Mouse (Mus musculus) limb, embryonic 11.5 days (tissue): ENCODE measurements around the gene Olig1. TPM values are rescaled to one million over a fixed set of nuclear protein-coding genes. Genes with fewer than 3 reads are reported as not detected.

Source experiments
- ATAC-seq: fragments of 200-750 bp; cut with Nextera tagmentation; 2 replicates; pipeline ENCODE4 v1.8.0; 2017; ENCODE audit warnings: low read depth; ENCODE audit not compliant: insufficient number of reproducible peaks, low FRiP score, low TSS enrichment
- DNase-seq: peaks from one replicate; pipeline ENCODE4 v3.0.0-alpha.2; 2015; ENCODE audit warnings: low spot score
- H3K27ac ChIP-seq: fragments of 300-500 bp; sonication (generic); replicated peaks from 2 replicates; pipeline ENCODE4 v1.5.1; 2014; ENCODE audit warnings: low read depth, mild to moderate bottlenecking, low read length
- H3K27me3 ChIP-seq: fragments of 300-500 bp; sonication (generic); 2 replicates; pipeline ENCODE4 v1.6.1; 2014; ENCODE audit warnings: mild to moderate bottlenecking, low read length, mixed read lengths; ENCODE audit not compliant: control insufficient read depth, insufficient read depth
- H3K36me3 ChIP-seq: fragments of 300-500 bp; sonication (generic); 2 replicates; pipeline ENCODE4 v1.6.1; 2014; ENCODE audit warnings: mild to moderate bottlenecking, low read length, moderate library complexity, mixed read lengths; ENCODE audit not compliant: control insufficient read depth, insufficient read depth
- H3K4me1 ChIP-seq: fragments of 300-500 bp; sonication (generic); 2 replicates; pipeline ENCODE4 v1.6.1; 2014; ENCODE audit warnings: low read length, mixed read lengths; ENCODE audit not compliant: control insufficient read depth, insufficient read depth
- H3K4me2 ChIP-seq: fragments of 300-500 bp; sonication (generic); 2 replicates; pipeline ENCODE4 v1.6.1; 2014; ENCODE audit warnings: low read depth, mild to moderate bottlenecking, moderate library complexity; ENCODE audit not compliant: severe bottlenecking
- H3K4me3 ChIP-seq: fragments of 300-500 bp; sonication (generic); 2 replicates; pipeline ENCODE4 v1.5.1; 2014; ENCODE audit warnings: low read depth, low read length
- H3K9ac ChIP-seq: fragments of 300-500 bp; sonication (generic); 2 replicates; pipeline ENCODE4 v1.6.1; 2014; ENCODE audit warnings: mild to moderate bottlenecking, low read length
- H3K9me3 ChIP-seq: fragments of 300-500 bp; sonication (generic); 2 replicates; pipeline ENCODE4 v1.6.1; 2016; ENCODE audit warnings: low read length; ENCODE audit not compliant: control insufficient read depth
- WGBS: fragments of 180-500 bp; shearing (Covaris S2); extraction: QIAGEN DNeasy Blood & Tissue Kit; methylation state at CpG from one replicate; pipeline ENCODE4 v1.1.7; 2014; 5-methylcytosine and 5-hydroxymethylcytosine counted together
- polyA plus RNA-seq: library from polyadenylated mRNA; unstranded; fragments of >200 nt; fragmentation: Nextera tagmentation; extraction: Ambion mirVana; gene quantifications from 2 replicates; pipeline ENCODE4 v1.2.1, GENCODE M21; 2014

Gene Olig1
- polyA plus RNA-seq, 1 experiment from 2014 or later, result not detected

DNA sequence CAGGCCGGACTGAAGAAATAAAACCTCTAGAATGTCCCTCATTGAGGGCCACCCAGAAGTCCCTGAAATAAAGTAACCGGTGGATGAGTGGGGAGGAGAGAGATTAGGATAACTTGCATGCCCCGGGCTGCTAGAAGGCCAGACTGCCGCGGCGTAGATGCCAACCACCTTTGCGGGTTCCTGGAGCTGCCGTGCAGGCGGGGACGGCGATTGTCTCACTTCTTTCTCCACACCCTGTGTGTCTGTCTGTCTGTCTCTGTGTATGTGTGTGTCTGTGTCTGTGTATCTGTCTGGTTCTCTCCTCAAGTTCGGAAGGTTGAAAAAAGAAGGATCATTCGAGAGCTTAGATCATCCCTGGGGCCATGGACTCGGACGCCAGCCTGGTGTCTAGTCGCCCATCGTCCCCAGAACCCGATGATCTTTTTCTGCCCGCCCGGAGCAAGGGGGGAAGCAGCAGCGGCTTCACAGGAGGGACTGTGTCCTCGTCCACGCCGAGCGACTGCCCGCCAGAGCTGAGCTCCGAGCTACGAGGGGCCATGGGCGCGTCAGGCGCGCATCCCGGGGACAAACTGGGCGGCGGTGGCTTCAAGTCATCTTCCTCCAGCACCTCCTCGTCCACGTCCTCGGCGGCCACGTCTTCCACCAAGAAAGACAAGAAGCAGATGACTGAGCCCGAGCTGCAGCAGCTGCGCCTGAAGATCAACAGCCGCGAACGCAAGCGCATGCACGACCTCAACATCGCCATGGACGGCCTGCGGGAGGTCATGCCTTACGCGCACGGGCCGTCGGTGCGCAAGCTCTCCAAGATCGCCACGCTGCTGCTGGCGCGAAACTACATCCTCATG, 43.3 kb upstream of the Olig1 start:
- no peak overlapping the region for H3K4me3 ChIP-seq
- no peak overlapping the region for H3K27ac ChIP-seq
- WGBS, result under 1% methylated on average over 60 of the region's 60 CpGs
- peak; percentile 71 for DNase-seq
- H3K4me1 ChIP-seq, result peaks cover 5% of the 10 kb centered on the region; the same call in 1 of the 2 replicates
- H3K9me3 ChIP-seq, result no peaks in the 10 kb centered on the region
- peaks cover 99% of the 10 kb centered on the region for H3K27me3 ChIP-seq
- no peak overlapping the region for H3K9ac ChIP-seq
- no peak for ATAC-seq
- no peaks in the 10 kb centered on the region for H3K36me3 ChIP-seq
- no peak overlapping the region; the same call in 1 of the 2 replicates for H3K4me2 ChIP-seq

DNA sequence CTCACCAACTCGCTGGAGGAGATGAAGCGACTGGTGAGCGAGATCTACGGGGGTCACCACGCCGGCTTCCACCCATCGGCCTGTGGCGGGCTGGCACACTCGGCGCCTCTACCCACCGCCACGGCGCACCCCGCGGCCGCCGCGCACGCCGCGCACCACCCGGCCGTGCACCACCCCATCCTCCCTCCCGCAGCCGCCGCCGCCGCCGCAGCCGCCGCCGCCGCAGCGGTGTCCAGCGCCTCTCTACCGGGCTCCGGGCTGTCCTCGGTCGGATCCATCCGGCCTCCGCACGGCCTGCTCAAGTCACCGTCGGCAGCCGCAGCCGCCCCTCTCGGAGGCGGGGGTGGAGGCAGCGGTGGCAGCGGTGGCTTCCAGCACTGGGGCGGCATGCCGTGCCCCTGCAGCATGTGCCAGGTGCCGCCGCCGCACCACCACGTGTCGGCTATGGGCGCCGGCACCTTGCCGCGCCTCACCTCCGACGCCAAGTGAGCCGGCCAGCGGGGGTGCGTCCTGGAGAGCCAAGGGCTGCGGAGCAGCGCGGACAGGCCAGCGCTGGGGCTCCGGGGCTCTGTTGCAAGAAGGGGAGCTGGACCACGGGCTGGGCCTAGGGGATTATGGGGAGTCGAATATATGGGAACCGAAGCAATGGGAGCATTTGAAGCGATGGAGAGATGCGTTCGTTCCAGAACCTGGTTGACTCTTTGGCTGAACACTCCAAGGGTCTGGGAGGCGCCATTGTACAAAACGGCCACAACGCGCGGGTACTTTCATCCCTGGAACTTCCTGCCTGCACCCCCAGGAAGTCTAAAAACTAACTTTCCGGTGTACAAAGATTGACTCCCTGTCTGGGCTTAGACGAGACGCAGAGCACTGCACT, 42.5 kb upstream of the Olig1 start:
- Histone ChIP-seq H3K4me1 (peaks cover 8% of the 10 kb centered on the region), H3K4me3 (no peak overlapping the region), H3K27ac (no peak overlapping the region), H3K4me2 (no peak overlapping the region; the same call in 1 of the 2 replicates), H3K9ac (no peak overlapping the region), H3K9me3 (no peaks in the 10 kb centered on the region), H3K36me3 (no peaks in the 10 kb centered on the region), H3K27me3 (peaks cover 99% of the 10 kb centered on the region)
- no peak for ATAC-seq
- peak; percentile 64 for DNase-seq
- 1% methylated on average over 76 of the region's 85 CpGs for WGBS

DNA sequence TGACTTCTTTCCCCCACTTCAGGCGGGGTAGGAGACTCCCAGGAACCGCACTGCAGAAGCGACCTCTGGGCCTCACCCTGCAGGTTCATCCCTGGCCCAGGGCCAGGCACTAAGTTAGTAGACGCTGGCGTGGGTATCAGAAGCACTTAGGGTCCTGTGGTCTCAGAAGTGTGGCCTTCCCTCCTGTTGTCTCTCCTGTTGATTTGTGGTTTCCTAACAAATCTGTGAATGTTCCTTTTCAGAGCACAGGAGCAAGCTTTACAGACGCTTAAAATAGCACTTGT, 41.9 kb upstream of the Olig1 start:
- H3K9me3 ChIP-seq, result no peaks in the 10 kb centered on the region
- peaks cover 11% of the 10 kb centered on the region for H3K4me1 ChIP-seq
- 0% methylated on average over 6 of the region's 6 CpGs for WGBS
- no peak overlapping the region for H3K4me3 ChIP-seq
- no peak overlapping the region for H3K9ac ChIP-seq
- H3K36me3 ChIP-seq, result no peaks in the 10 kb centered on the region
- no peak overlapping the region for H3K4me2 ChIP-seq
- DNase-seq (no peak), ATAC-seq (no peak)
- no peak overlapping the region for H3K27ac ChIP-seq
- peaks cover 99% of the 10 kb centered on the region for H3K27me3 ChIP-seq

DNA sequence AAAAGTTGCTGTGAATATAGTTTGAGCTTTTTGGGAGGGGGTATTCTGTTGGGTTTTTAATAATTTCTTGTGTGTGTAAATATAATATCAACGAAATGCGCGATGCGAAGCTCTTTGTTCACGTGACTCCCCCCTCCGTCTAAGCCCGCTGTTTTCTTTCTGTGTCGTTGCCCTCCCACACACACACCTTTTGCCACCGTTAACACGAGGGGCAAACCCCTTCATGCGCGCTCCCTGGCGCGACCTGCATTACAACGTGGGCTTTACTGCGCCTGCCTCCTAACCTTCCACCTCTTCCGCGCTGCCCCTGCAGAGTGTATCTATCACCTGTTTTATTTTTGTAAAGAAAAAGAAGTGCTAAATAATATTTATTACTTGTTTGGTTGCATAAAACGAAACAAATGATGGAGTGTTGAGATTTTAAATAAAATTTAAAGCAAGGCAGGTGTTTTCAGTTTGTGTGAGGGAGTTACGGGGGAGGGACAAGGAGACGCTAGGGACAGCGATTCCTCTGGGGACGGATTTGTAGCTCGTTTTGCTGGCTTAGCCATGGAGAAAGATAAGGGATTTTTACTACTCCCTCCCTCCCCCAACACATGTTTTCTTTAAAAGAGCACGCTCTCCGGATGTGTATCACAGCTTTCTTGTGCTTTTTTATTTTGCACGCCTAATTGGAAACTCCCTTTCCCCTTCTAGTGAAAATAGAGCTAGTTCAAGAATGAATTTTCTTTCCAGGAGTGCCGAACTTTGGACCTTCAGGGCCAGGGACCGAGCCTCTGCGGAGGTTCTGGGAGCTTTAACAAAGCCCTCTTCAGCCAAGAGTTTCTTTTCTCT, 41.1 kb upstream of the Olig1 start:
- H3K9me3 ChIP-seq, result no peaks in the 10 kb centered on the region
- no peak overlapping the region for H3K4me3 ChIP-seq
- WGBS, result 3% methylated on average over 30 of the region's 30 CpGs
- ATAC-seq (no peak), DNase-seq (peak; percentile 50)
- peaks cover 6% of the 10 kb centered on the region; the same call in 1 of the 2 replicates for H3K4me1 ChIP-seq
- peaks cover 99% of the 10 kb centered on the region for H3K27me3 ChIP-seq
- H3K27ac ChIP-seq, result no peak overlapping the region
- H3K9ac ChIP-seq, result no peak overlapping the region
- H3K36me3 ChIP-seq, result no peaks in the 10 kb centered on the region
- no peak overlapping the region for H3K4me2 ChIP-seq

DNA sequence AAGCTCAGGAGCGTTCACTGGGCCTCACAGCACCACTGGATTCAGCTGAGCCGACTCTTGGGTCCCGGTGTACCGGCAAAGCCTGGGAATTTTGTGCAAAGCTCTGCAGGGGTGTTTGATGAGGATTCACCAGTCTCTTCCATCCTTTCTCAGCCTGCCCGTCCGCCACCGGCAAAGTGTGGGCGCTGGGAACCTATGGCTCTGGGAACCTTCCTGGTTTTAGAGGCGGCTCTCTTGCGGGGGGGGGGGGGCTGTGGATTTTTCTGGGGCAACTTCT, 40.6 kb upstream of the Olig1 start:
- H3K9ac ChIP-seq, result no peak overlapping the region
- peaks cover 6% of the 10 kb centered on the region; the same call in 1 of the 2 replicates for H3K4me1 ChIP-seq
- peaks cover 99% of the 10 kb centered on the region for H3K27me3 ChIP-seq
- ATAC-seq, result no peak
- H3K4me3 ChIP-seq, result no peak overlapping the region
- no peaks in the 10 kb centered on the region for H3K9me3 ChIP-seq
- H3K36me3 ChIP-seq, result no peaks in the 10 kb centered on the region
- H3K27ac ChIP-seq, result no peak overlapping the region
- under 1% methylated on average over 10 of the region's 10 CpGs for WGBS
- no peak overlapping the region for H3K4me2 ChIP-seq
- DNase-seq, result peak; percentile 58

DNA sequence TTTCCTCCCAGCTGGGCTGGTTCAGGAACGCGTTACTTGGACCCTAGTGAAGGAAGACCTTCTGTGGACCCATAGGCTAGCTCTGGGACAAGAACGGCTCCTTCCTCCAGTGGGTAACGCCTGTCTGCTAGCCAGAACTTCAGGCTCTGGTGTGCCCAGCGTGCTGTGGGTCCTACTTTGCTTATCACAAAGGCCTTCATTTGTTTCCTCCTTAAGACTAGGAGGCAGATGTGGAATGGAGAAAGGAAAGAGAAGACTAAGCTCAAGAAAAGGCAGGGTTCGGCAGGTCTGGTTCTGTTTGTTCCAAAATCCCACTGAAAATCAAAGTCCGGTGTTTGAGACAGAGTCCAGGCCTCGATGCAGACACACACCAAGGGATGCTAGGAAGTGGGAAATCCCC, 39.9 kb upstream of the Olig1 start:
- Histone ChIP-seq H3K9me3 (no peaks in the 10 kb centered on the region), H3K9ac (no peak overlapping the region), H3K27ac (no peak overlapping the region), H3K36me3 (no peaks in the 10 kb centered on the region), H3K4me3 (no peak overlapping the region), H3K4me2 (no peak overlapping the region), H3K27me3 (peaks cover 99% of the 10 kb centered on the region), H3K4me1 (peaks cover 6% of the 10 kb centered on the region; the same call in 1 of the 2 replicates)
- ATAC-seq (no peak), DNase-seq (peak; percentile 41)
- WGBS, result 12% methylated on average over 8 of the region's 8 CpGs

DNA sequence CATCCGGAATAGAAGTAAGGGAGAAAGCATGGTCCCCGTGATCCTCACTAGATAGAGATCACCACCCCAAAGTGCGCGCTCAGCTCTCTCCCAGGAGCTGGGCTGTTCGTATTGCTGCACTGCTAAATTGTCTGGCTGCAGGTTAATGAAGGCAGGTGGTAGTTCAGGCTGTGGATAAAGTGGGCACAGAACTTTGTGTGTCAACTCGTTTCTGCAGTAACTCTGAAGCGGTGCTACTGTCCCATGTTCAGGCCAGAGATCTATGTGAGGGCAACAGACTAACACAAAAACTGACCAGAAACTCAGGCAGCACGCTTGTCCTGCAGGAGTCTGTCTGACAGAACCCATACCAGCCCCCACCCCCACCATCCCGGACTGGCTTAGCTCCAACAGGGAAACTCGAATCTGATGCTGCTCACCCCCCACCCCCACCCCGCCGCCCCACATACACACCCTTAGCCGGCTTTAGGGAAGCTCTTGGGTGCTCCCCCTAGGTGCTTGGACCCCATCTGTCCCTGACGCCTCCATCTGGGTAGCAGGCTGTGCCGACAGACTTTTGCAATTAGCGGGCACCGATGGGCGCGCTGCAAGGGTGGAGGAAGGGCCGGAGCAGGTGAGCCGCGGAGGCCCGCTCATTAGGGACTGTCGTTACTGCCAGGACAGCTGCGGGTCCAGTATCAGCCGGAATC, 37.6 kb upstream of the Olig1 start:
- ATAC-seq (no peak), DNase-seq (peak; percentile 34)
- no peaks in the 10 kb centered on the region for H3K36me3 ChIP-seq
- H3K4me2 ChIP-seq, result no peak overlapping the region
- no peaks in the 10 kb centered on the region for H3K9me3 ChIP-seq
- peaks cover 6% of the 10 kb centered on the region; the same call in 1 of the 2 replicates for H3K4me1 ChIP-seq
- no peak overlapping the region for H3K9ac ChIP-seq
- H3K27ac ChIP-seq, result no peak overlapping the region
- H3K4me3 ChIP-seq, result 0 out of 2 replicates have a peak overlapping the region, but pooled peaks have one; percentile 1
- WGBS, result 3% methylated on average over 26 of the region's 26 CpGs
- peaks cover 95% of the 10 kb centered on the region for H3K27me3 ChIP-seq
